Mouse (Mus musculus): Measurements from ENCODE around the gene Gm14085.

Gene Gm14085

GRCm38 (mm10) chr2:122484641-122485040 is at the start of gene Gm14085:
Gene Gm14085 (plus strand): TSS chr2:122484941.
- no peak for TF ChIP-seq GATA4 (IDR thresholded peaks at IDR 0.05; ENCODE audit: insufficient replicate concordance, low read length)

- no peak for TF ChIP-seq GATA4 (IDR thresholded peaks at IDR 0.05; ENCODE audit: insufficient replicate concordance, low read length)
Observed at GRCm38 (mm10) chr2:122441000-122441933, 43.5 kb upstream of the Gm14085 start.

GRCm38 (mm10) chr2:122450351-122450750 is 34.4 kb upstream of the Gm14085 start:
- TF ChIP-seq GATA4 (IDR thresholded peaks at IDR 0.05; ENCODE audit: insufficient replicate concordance, low read length) = no peak

GRCm38 (mm10) chr2:122452426-122452825 is 32.3 kb upstream of the Gm14085 start:
- TF ChIP-seq GATA4 (IDR thresholded peaks at IDR 0.05; ENCODE audit: insufficient replicate concordance, low read length) = no peak

- no peak for TF ChIP-seq GATA4 (IDR thresholded peaks at IDR 0.05; ENCODE audit: insufficient replicate concordance, low read length)
Observed at GRCm38 (mm10) chr2:122466901-122467300, 17.8 kb upstream of the Gm14085 start.

GRCm38 (mm10) chr2:122467351-122468013 is 17.3 kb upstream of the Gm14085 start:
- TF ChIP-seq GATA4 (IDR thresholded peaks at IDR 0.05; ENCODE audit: insufficient replicate concordance, low read length) = peak; percentile 7; the same call in 1 of the 2 replicates

GRCm38 (mm10) chr2:122469221-122469620 is 15.5 kb upstream of the Gm14085 start:
- no peak for TF ChIP-seq GATA4 (IDR thresholded peaks at IDR 0.05; ENCODE audit: insufficient replicate concordance, low read length)

GRCm38 (mm10) chr2:122476585-122476984 is 8.2 kb upstream of the Gm14085 start:
- no peak for TF ChIP-seq GATA4 (IDR thresholded peaks at IDR 0.05; ENCODE audit: insufficient replicate concordance, low read length)

- no peak for TF ChIP-seq GATA4 (IDR thresholded peaks at IDR 0.05; ENCODE audit: insufficient replicate concordance, low read length)
Observed at GRCm38 (mm10) chr2:122486674-122487073, 1.9 kb downstream of the Gm14085 start.

- TF ChIP-seq GATA4 (IDR thresholded peaks at IDR 0.05; ENCODE audit: insufficient replicate concordance, low read length) = no peak
Observed at GRCm38 (mm10) chr2:122531290-122531689, 46.5 kb downstream of the Gm14085 start.

GRCm38 (mm10) chr2:122531726-122532125 is 47.0 kb downstream of the Gm14085 start:
- no peak for TF ChIP-seq GATA4 (IDR thresholded peaks at IDR 0.05; ENCODE audit: insufficient replicate concordance, low read length)

- TF ChIP-seq GATA4 (IDR thresholded peaks at IDR 0.05; ENCODE audit: insufficient replicate concordance, low read length) = no peak
Observed at GRCm38 (mm10) chr2:122532136-122532801, 47.5 kb downstream of the Gm14085 start.

- TF ChIP-seq GATA4 (IDR thresholded peaks at IDR 0.05; ENCODE audit: insufficient replicate concordance, low read length) = no peak
Observed at GRCm38 (mm10) chr2:122532802-122533186, 48.1 kb downstream of the Gm14085 start.

GRCm38 (mm10) chr2:122533378-122533777 is 48.6 kb downstream of the Gm14085 start:
- no peak for TF ChIP-seq GATA4 (IDR thresholded peaks at IDR 0.05; ENCODE audit: insufficient replicate concordance, low read length)

- no peak for TF ChIP-seq GATA4 (IDR thresholded peaks at IDR 0.05; ENCODE audit: insufficient replicate concordance, low read length)
Observed at GRCm38 (mm10) chr2:122534671-122535070, 49.9 kb downstream of the Gm14085 start.

Data from liver, adult (tissue).